Mouse (Mus musculus) CD8-positive naive resting alpha-beta T cell, adult 57 days (primary cell): ENCODE measurements around the gene Ssbp1. TPM values are rescaled to one million over a fixed set of nuclear protein-coding genes. Genes with fewer than 3 reads are reported as not detected.

Experiments
- total RNA-seq: library from RNA; stranded (reverse); gene quantifications from one replicate; pipeline ENCODE4 v1.2.4, GENCODE M21; 2023

The Ssbp1 gene
- total RNA-seq, result 53.6 TPM

DNA sequence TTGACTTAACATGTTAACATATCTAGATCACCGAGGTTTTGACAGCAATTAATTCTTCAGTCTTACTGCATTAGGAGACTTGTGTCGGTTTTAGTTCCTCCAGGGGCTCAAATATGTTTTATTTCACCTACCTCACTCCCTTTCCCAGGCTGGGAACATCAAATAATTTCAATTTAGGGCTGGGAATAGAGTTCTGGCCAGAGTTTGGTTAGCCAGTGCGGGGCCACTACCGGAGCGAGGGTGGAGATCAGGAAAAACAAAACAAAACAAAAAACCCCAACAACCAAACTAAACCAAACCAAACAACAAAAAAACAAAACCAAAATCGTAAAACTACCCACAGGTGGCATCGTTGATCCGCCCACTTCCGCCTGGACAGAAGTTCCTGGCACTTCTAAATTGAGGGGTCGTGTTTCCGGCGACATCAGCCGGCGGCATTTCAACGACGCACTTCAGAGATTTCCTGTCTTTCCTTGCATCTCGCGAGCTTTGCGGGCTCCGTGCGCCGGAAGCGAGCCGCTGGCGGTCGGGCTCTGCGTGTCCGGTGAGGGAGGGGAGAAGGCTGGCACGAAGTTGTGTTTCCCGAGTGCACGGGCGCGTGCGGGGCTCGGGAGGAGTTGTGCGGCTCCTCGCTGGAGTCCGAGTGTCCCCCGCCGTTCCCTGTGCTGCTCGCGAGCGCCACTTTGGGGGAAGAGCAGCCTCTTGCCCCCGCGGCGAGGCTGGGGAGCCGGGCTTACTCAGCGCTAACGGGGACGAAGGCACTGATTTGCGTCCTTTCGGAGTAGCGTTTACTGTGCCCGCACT, at the start of gene Ssbp1:
Gene Ssbp1, plus strand, starts transcription at position 437 of the 804 bp plus-strand sequence.

DNA sequence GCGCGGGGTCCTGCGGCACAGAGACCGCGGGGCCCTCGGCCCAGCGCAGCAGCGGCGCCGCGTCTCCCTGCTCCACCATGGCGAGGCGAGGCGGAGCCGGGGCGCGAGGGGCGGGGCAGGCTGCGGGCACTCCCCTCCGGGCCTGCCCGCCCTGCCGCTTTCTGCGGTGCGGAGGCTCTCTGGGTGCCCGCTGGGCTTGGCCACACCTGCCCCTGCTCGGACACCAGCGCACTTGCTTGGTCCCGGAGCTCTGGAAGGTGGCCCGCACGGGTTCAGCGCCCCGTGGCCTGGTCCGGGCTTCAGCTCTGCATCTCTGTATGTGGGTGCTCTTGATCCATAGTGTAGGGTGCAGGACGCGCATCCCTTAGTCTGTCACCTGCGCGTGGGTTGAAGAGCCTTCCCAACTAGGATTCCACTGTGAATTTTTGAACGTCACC, 35.1 kb upstream of the Ssbp1 start, which contains the start of gene E330009J07Rik:
Gene E330009J07Rik, minus strand, starts transcription at position 89 of the 437 bp plus-strand sequence.

DNA sequence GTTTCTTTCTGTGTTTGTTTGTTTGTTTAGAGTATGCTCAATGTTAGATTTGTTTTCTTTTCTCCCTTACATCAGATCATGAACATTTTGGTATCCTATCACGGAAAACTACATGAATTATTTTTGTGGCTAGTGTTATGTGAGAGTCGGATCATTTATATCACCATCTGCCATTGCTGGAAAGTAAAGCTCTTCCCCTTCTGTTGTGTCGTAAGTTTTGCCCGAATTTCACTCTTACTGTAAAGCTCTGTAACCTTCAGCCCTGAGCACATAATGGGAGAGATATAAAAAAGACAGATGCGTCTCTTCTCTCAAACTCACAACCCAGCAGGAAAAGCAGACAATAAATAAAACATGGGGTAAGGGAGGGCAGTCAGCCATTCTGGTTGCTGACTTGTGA, 32.2 kb upstream of the Ssbp1 start, which contains the start of gene Wee2:
Gene Wee2, plus strand, starts transcription at position 153 of the 400 bp plus-strand sequence.

DNA sequence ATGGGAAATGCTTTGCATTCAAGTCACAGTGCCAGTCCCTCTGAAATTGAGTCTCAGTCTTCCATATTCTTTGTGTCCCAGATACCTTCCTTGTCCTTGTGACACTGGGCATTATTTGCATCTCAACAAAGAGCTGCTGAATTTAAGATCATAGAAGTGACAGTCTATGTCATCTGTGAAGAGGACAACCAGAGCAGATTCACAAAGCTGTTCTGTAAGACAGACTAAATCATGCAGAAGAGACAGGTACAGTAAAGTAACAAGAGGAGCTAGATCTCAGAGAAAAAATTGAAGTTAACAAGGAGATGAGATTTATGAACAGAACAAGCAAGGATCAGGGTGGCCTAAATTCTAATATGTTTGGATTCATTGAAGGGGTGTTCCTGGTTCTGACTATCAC, 19.8 kb downstream of the Ssbp1 start, which contains the start of gene Tas2r137:
Gene Tas2r137, plus strand, starts transcription at position 301 of the 400 bp plus-strand sequence.

DNA sequence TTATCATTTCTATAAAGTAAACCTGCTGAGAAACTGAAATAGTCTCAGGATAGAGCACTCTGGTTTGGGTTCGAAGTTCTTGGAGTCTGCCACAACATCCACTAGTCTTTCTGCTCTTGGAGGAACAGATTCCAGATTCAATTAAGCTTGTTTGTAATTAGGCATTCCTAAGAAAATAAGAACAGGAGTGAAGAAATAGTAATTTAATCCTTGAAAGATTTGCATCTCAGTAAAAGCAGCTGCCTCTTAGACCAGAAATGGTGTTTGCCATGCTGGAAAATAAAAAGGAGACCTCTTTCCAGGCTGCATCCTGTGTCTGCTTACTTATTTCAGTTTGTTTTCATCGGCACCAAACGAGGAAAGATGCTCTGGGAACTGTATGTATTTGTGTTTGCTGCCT, 22.1 kb downstream of the Ssbp1 start, which contains the start of gene Tas2r108:
Gene Tas2r108, plus strand, starts transcription at position 301 of the 400 bp plus-strand sequence.

DNA sequence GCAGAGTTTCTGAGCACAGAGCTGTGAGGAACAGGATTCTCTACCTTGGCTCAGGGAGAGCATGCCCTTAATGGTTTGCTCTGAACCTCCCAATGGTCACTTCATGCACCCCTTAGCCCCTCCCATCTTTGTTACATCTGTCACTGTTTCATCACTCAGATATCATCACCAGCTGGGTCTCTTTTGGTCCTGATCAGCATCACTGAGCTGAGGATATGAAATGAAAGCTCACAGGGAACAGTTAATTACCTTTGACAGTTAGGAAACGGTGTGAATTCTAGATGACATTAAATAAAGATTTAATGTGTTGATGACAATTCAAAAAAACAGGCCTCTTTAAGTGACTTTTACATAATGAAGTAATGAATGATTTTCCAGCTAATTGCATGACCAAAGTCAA, 48.3 kb downstream of the Ssbp1 start, which contains the start of gene Prss37:
Gene Prss37, minus strand, starts transcription at position 101 of the 400 bp plus-strand sequence.

Other genes starting within 250 kb of the Ssbp1 start
- gene Agk, start 146.2 kb upstream of the Ssbp1 start, total RNA-seq, result 37.0 TPM
- gene E330009J07Rik, start 35.2 kb upstream of the Ssbp1 start, total RNA-seq, result 24.5 TPM
- gene Wee2, start 32.3 kb upstream of the Ssbp1 start, total RNA-seq, result not detected
- not detected for gene Tas2r137, start 19.9 kb downstream of the Ssbp1 start, total RNA-seq
- gene Tas2r108, start 22.2 kb downstream of the Ssbp1 start, total RNA-seq, result not detected
- not detected for gene Prss37, start 48.2 kb downstream of the Ssbp1 start, total RNA-seq
- not detected for gene Olfr461, start 83.7 kb downstream of the Ssbp1 start, total RNA-seq
- not detected for gene Olfr460, start 98.1 kb downstream of the Ssbp1 start, total RNA-seq
- gene Clec5a, start 114.5 kb downstream of the Ssbp1 start, total RNA-seq, result not detected
- not detected for gene Tas2r138, start 142.0 kb downstream of the Ssbp1 start, total RNA-seq
- gene Mgam, start 157.5 kb downstream of the Ssbp1 start, total RNA-seq, result 0.21 TPM